In genomic region chr15:80254207-80254606, GRCm38 (mm10) we compare ENCODE assay signal across 9 mouse cellular contexts. TPM values are rescaled to one million over a fixed set of nuclear protein-coding genes. Genes with fewer than 3 reads are reported as not detected.
DNase-seq lines count a peak whose midpoint lies in the region; ATAC-seq and TF ChIP-seq lines count a peak whose summit lies in the region.
"Had no signal": no experiment of that assay in that cellular context is flagged by ENCODE, and none has a peak within 500 bp of the region (broad histone marks: within the 10 kb centered on the region; RNA-seq: fewer than 3 reads in every experiment).

No protein-coding gene starts in this region.

- no peak for ATAC-seq in embryonic facial prominence, embryonic 12.5 days (ENCODE audit: insufficient number of reproducible peaks, insufficient read depth, low FRiP score, low TSS enrichment)
- ATAC-seq in hindbrain, embryonic 13.5 days (ENCODE audit: low FRiP score), result no peak
- ATAC-seq in liver, embryonic 16.5 days (ENCODE audit: low read depth), result no peak

- peak; percentile 37 to 40 for DNase-seq in cerebellum, adult 2 months
- DNase-seq in cerebellum, adult 9-10 months, result no peak
- DNase-seq in 416B (ENCODE audit: low read depth), result peak; percentile 77
- DNase-seq in splenic B cell, adult 2 months (ENCODE audit: low read depth, low spot score), result peak; percentile 19
- DNase-seq in urinary bladder, adult 18-20 months (ENCODE audit: low spot score in 2 of 2), result no peak

- H3K4me3 ChIP-seq in cerebellum, adult 2 months (replicated peaks; ENCODE audit: insufficient read depth, low read depth, low read length), result peak overlapping the region; percentile 93
- peak overlapping the region; percentile 99 for H3K4me3 ChIP-seq in embryonic facial prominence, embryonic 12.5 days
- H3K4me3 ChIP-seq in hindbrain, embryonic 13.5 days, result peak overlapping the region; percentile 100
- H3K4me3 ChIP-seq in liver, embryonic 16.5 days (ENCODE audit: low read depth, low read length), result peak overlapping the region; percentile 91

- peaks cover 50% of the 10 kb centered on the region for H3K36me3 ChIP-seq in embryonic facial prominence, embryonic 12.5 days
- H3K36me3 ChIP-seq in hindbrain, embryonic 13.5 days, result peaks cover 61% of the 10 kb centered on the region
- peaks cover 29% of the 10 kb centered on the region for H3K36me3 ChIP-seq in liver, embryonic 16.5 days (ENCODE audit: control insufficient read depth, insufficient read depth)
- peaks cover 31% of the 10 kb centered on the region for H3K36me3 ChIP-seq in splenic B cell, adult 2 months (ENCODE audit: control insufficient read depth, insufficient read depth, low read length, poor library complexity, severe bottlenecking)

- no peak for TF ChIP-seq POLR2A in cerebellum, adult 2 months (IDR thresholded peaks at IDR 0.05; ENCODE audit: borderline replicate concordance, insufficient read depth, low read length)

- TF ChIP-seq CTCF in cerebellum, adult 2 months (IDR thresholded peaks at IDR 0.05; ENCODE audit: borderline replicate concordance, insufficient read depth, low read depth, low read length), result no peak

- H3K27me3 ChIP-seq in cerebellum, adult 2 months (ENCODE audit: control insufficient read depth, insufficient read depth, low read length), result no peaks in the 10 kb centered on the region
- H3K27me3 ChIP-seq in embryonic facial prominence, embryonic 12.5 days, result no peaks in the 10 kb centered on the region
- no peaks in the 10 kb centered on the region for H3K27me3 ChIP-seq in hindbrain, embryonic 13.5 days
- no peaks in the 10 kb centered on the region for H3K27me3 ChIP-seq in liver, embryonic 16.5 days (ENCODE audit: control insufficient read depth, insufficient read depth, low read depth, low read length)
- H3K27me3 ChIP-seq in splenic B cell, adult 2 months (ENCODE audit: control insufficient read depth, insufficient read depth, low read length, poor library complexity, severe bottlenecking), result no peaks in the 10 kb centered on the region

- peak overlapping the region; percentile 85 for H3K27ac ChIP-seq in cerebellum, adult 2 months (ENCODE audit: insufficient read depth, low read length)
- peak overlapping the region; percentile 99 for H3K27ac ChIP-seq in embryonic facial prominence, embryonic 12.5 days
- peak overlapping the region; percentile 100 for H3K27ac ChIP-seq in hindbrain, embryonic 13.5 days
- H3K27ac ChIP-seq in liver, embryonic 16.5 days (ENCODE audit: low read length), result peak overlapping the region; percentile 99

- H3K9ac ChIP-seq in embryonic facial prominence, embryonic 12.5 days, result peak overlapping the region; percentile 72
- H3K9ac ChIP-seq in hindbrain, embryonic 13.5 days, result peak overlapping the region; percentile 87
- H3K9ac ChIP-seq in liver, embryonic 16.5 days (ENCODE audit: low read depth, low read length), result peak overlapping the region; percentile 86

- 58% methylated on average over 6 of the region's 6 CpGs for WGBS in cerebellum, adult 2 months
- 50% methylated on average over 6 of the region's 6 CpGs for WGBS in embryonic facial prominence, embryonic 12.5 days
- 52% methylated on average over 6 of the region's 6 CpGs for WGBS in hindbrain, embryonic 13.5 days
- 51% methylated on average over 6 of the region's 6 CpGs for WGBS in liver, embryonic 16.5 days (ENCODE audit: insufficient replicate concordance)

- peaks cover 16% of the 10 kb centered on the region for H3K4me1 ChIP-seq in cerebellum, adult 2 months (ENCODE audit: control insufficient read depth, insufficient read depth, low read length)
- peaks cover 38% of the 10 kb centered on the region for H3K4me1 ChIP-seq in embryonic facial prominence, embryonic 12.5 days
- H3K4me1 ChIP-seq in hindbrain, embryonic 13.5 days (replicated peaks), result peaks cover 39% of the 10 kb centered on the region
- peaks cover 76% of the 10 kb centered on the region for H3K4me1 ChIP-seq in liver, embryonic 16.5 days (ENCODE audit: control insufficient read depth, low read depth, low read length)

- H3K4me2 ChIP-seq in embryonic facial prominence, embryonic 12.5 days (replicated peaks), result peak overlapping the region; percentile 84
- H3K4me2 ChIP-seq in hindbrain, embryonic 13.5 days, result peak overlapping the region; percentile 99
- H3K4me2 ChIP-seq in liver, embryonic 16.5 days (ENCODE audit: low read depth, low read length), result peak overlapping the region; percentile 97

- H3K9me3 ChIP-seq in embryonic facial prominence, embryonic 12.5 days, result no peaks in the 10 kb centered on the region
- no peaks in the 10 kb centered on the region for H3K9me3 ChIP-seq in hindbrain, embryonic 13.5 days
- H3K9me3 ChIP-seq in liver, embryonic 16.5 days (replicated peaks; ENCODE audit: control insufficient read depth, low read length), result no peaks in the 10 kb centered on the region

RNA-seq across cellular contexts. Expression of gene Atf4, which starts 0.8 kb away (rescaled TPM):
- 216 and 242 TPM in 2 replicates for polyA plus RNA-seq in cerebellum, adult 2 months (2012; rRNA removed)
- 104 and 117 TPM in 2 replicates for polyA plus RNA-seq in embryonic facial prominence, embryonic 12.5 days (2016; fragmentation: Nextera tagmentation; extraction: Ambion mirVana)
- polyA plus RNA-seq in hindbrain, embryonic 13.5 days (2015; fragmentation: Nextera tagmentation; extraction: Ambion mirVana), result 115 and 118 TPM in 2 replicates
- polyA plus RNA-seq in liver, embryonic 16.5 days (2015; fragmentation: Nextera tagmentation; extraction: Ambion mirVana), result 138 and 139 TPM in 2 replicates

RNA-seq across cellular contexts. Expression of gene Rps19bp1, which starts 9.9 kb away (rescaled TPM):
- polyA plus RNA-seq in cerebellum, adult 2 months (2012; rRNA removed), result 34.3 and 38.6 TPM in 2 replicates
- polyA plus RNA-seq in embryonic facial prominence, embryonic 12.5 days (2016; fragmentation: Nextera tagmentation; extraction: Ambion mirVana), result 65.3 and 65.9 TPM in 2 replicates
- polyA plus RNA-seq in hindbrain, embryonic 13.5 days (2015; fragmentation: Nextera tagmentation; extraction: Ambion mirVana), result 74.7 and 75.9 TPM in 2 replicates
- polyA plus RNA-seq in liver, embryonic 16.5 days (2015; fragmentation: Nextera tagmentation; extraction: Ambion mirVana), result 21.2 and 24.9 TPM in 2 replicates

RNA-seq across cellular contexts. Expression of gene AC140267.1, which starts 18.6 kb away (rescaled TPM):
- polyA plus RNA-seq in cerebellum, adult 2 months (2012; rRNA removed), result not detected in 2 replicates
- polyA plus RNA-seq in embryonic facial prominence, embryonic 12.5 days (2016; fragmentation: Nextera tagmentation; extraction: Ambion mirVana), result 1.6 TPM in 1 of 2 replicates, not detected in the other
- polyA plus RNA-seq in hindbrain, embryonic 13.5 days (2015; fragmentation: Nextera tagmentation; extraction: Ambion mirVana), result not detected in 2 replicates
- polyA plus RNA-seq in liver, embryonic 16.5 days (2015; fragmentation: Nextera tagmentation; extraction: Ambion mirVana), result not detected in 2 replicates
- polyA plus RNA-seq: gonadal fat pad, adult 2 months had no signal

RNA-seq across cellular contexts. Expression of gene Mief1, which starts 20.4 kb away (rescaled TPM):
- polyA plus RNA-seq in cerebellum, adult 2 months (2012; rRNA removed), result 18.4 and 19.6 TPM in 2 replicates
- 39.7 and 42.1 TPM in 2 replicates for polyA plus RNA-seq in embryonic facial prominence, embryonic 12.5 days (2016; fragmentation: Nextera tagmentation; extraction: Ambion mirVana)
- polyA plus RNA-seq in hindbrain, embryonic 13.5 days (2015; fragmentation: Nextera tagmentation; extraction: Ambion mirVana), result 36.9 and 37.7 TPM in 2 replicates
- polyA plus RNA-seq in liver, embryonic 16.5 days (2015; fragmentation: Nextera tagmentation; extraction: Ambion mirVana), result 14.4 and 16.0 TPM in 2 replicates

RNA-seq across cellular contexts. Expression of gene Cacna1i, which starts 32.8 kb away (rescaled TPM):
- polyA plus RNA-seq in cerebellum, adult 2 months (2012; rRNA removed), result 20.8 and 22.0 TPM in 2 replicates
- 0.01 and 0.03 TPM in 2 replicates for polyA plus RNA-seq in embryonic facial prominence, embryonic 12.5 days (2016; fragmentation: Nextera tagmentation; extraction: Ambion mirVana)
- polyA plus RNA-seq in hindbrain, embryonic 13.5 days (2015; fragmentation: Nextera tagmentation; extraction: Ambion mirVana), result 0.34 and 0.39 TPM in 2 replicates
- polyA plus RNA-seq in liver, embryonic 16.5 days (2015; fragmentation: Nextera tagmentation; extraction: Ambion mirVana), result not detected in 2 replicates

Comparison
In these comparisons a context has a peak if more than half of its experiments do, and no peak if none do; other contexts are left out.
1. DNase-seq: peak in cerebellum, adult 2 months (2 of 2), 416B (single experiment) and splenic B cell, adult 2 months (single experiment); none in cerebellum, adult 9-10 months (single experiment) and urinary bladder, adult 18-20 months (0 of 2).
2. Peak in every context shown above with its lines, with median percentiles within 50 percentile points of each other: H3K27ac ChIP-seq, H3K4me3 ChIP-seq, H3K4me2 ChIP-seq and H3K9ac ChIP-seq.